In genomic region chr6:85206939-85207285, GRCm38 (mm10) we compare ENCODE assay signal across 19 mouse cellular contexts. TPM values are rescaled to one million over a fixed set of nuclear protein-coding genes. Genes with fewer than 3 reads are reported as not detected.
A peak's percentile ranks its signal among the peaks of the same experiment; 100 is the strongest.
DNase-seq lines count a peak whose midpoint lies in the region; ATAC-seq and TF ChIP-seq lines count a peak whose summit lies in the region.
"Had no signal": no experiment of that assay in that cellular context is flagged by ENCODE, and none has a peak within 500 bp of the region (broad histone marks: within the 10 kb centered on the region; RNA-seq: fewer than 3 reads in every experiment).

No protein-coding gene starts in this region.

- 36% methylated on average over 15 of the region's 15 CpGs for WGBS in kidney, embryonic 15.5 days
- WGBS in kidney, adult 2 months, result 50% methylated on average over 15 of the region's 15 CpGs
- WGBS in forebrain, embryonic 16.5 days, result 37% methylated on average over 15 of the region's 15 CpGs
- 30% methylated on average over 15 of the region's 15 CpGs for WGBS in limb, embryonic 12.5 days
- 47% methylated on average over 15 of the region's 15 CpGs for WGBS in heart, embryonic 11.5 days (ENCODE audit: insufficient replicate concordance)

- DNase-seq in kidney, adult 2 months, result no peak
- peak; percentile 73 for DNase-seq in brain, adult 2 months (ENCODE audit: low read depth, low spot score)
- DNase-seq in yolk sac, embryonic 10.5 days (ENCODE audit: low spot score), result no peak
- no peak for DNase-seq in gastrocnemius, postnatal 4 days (ENCODE audit: low spot score in 2 of 2)
- DNase-seq: adrenal gland, postnatal 10 days; B cell, adult 2 months; cerebellum, adult 2 months; gastrocnemius, postnatal 25 days; heart, postnatal 14 days; midbrain, embryonic 14.5 days; thymus, postnatal 36 days had no signal

- H3K4me2 ChIP-seq in kidney, embryonic 15.5 days, result no peak overlapping the region
- H3K4me2 ChIP-seq in forebrain, embryonic 16.5 days (ENCODE audit: low read length), result no peak overlapping the region
- H3K4me2 ChIP-seq in limb, embryonic 12.5 days, result no peak overlapping the region; the same call in 1 of the 2 replicates
- H3K4me2 ChIP-seq in heart, embryonic 11.5 days, result no peak overlapping the region

- H3K4me3 ChIP-seq in kidney, embryonic 15.5 days (replicated peaks), result no peak overlapping the region
- no peak overlapping the region for H3K4me3 ChIP-seq in kidney, adult 2 months (ENCODE audit: insufficient read depth, low read depth, low read length)
- no peak overlapping the region for H3K4me3 ChIP-seq in forebrain, embryonic 16.5 days (replicated peaks; ENCODE audit: low read length)
- no peak overlapping the region for H3K4me3 ChIP-seq in limb, embryonic 12.5 days (replicated peaks)
- H3K4me3 ChIP-seq in heart, embryonic 11.5 days (ENCODE audit: low read depth, low read length), result no peak overlapping the region

- H3K4me1 ChIP-seq in kidney, embryonic 15.5 days, result peaks cover 21% of the 10 kb centered on the region
- peaks cover 25% of the 10 kb centered on the region for H3K4me1 ChIP-seq in kidney, adult 2 months (ENCODE audit: control insufficient read depth, insufficient read depth, low read length)
- H3K4me1 ChIP-seq in forebrain, embryonic 16.5 days (replicated peaks; ENCODE audit: control insufficient read depth, insufficient read depth, low read length), result peaks cover 26% of the 10 kb centered on the region
- peaks cover 13% of the 10 kb centered on the region for H3K4me1 ChIP-seq in limb, embryonic 12.5 days (replicated peaks)
- H3K4me1 ChIP-seq in heart, embryonic 11.5 days (ENCODE audit: control insufficient read depth, insufficient read depth, low read length), result peaks cover 5% of the 10 kb centered on the region; the same call in 1 of the 2 replicates

- ATAC-seq in kidney, embryonic 15.5 days (replicated peaks; ENCODE audit: low FRiP score), result peak; percentile 52; the same call in 1 of the 2 replicates
- peak; percentile 86 for ATAC-seq in forebrain, embryonic 16.5 days
- ATAC-seq in limb, embryonic 12.5 days (ENCODE audit: insufficient number of reproducible peaks, insufficient read depth, low FRiP score, low TSS enrichment, low read depth), result peak; percentile 66; the same call in 1 of the 2 replicates
- no peak for ATAC-seq in heart, embryonic 11.5 days (replicated peaks; ENCODE audit: insufficient number of reproducible peaks, low FRiP score, low TSS enrichment)

- H3K9ac ChIP-seq in kidney, embryonic 15.5 days, result no peak overlapping the region
- H3K9ac ChIP-seq in forebrain, embryonic 16.5 days (replicated peaks; ENCODE audit: low read depth, low read length), result peak overlapping the region; percentile 5; the same call in 1 of the 2 replicates
- H3K9ac ChIP-seq in limb, embryonic 12.5 days (replicated peaks), result peak overlapping the region; percentile 31; the same call in 1 of the 2 replicates
- no peak overlapping the region for H3K9ac ChIP-seq in heart, embryonic 11.5 days (ENCODE audit: low read depth, low read length)
- H3K9ac ChIP-seq: liver, embryonic 14.5 days had no signal

- H3K27ac ChIP-seq in kidney, embryonic 15.5 days, result no peak overlapping the region
- H3K27ac ChIP-seq in kidney, adult 2 months (ENCODE audit: insufficient read depth, low read depth, low read length), result no peak overlapping the region
- H3K27ac ChIP-seq in forebrain, embryonic 16.5 days (ENCODE audit: low read length), result peak overlapping the region; percentile 93
- H3K27ac ChIP-seq in limb, embryonic 12.5 days, result no peak overlapping the region
- H3K27ac ChIP-seq in heart, embryonic 11.5 days (ENCODE audit: low read depth, low read length), result no peak overlapping the region
- H3K27ac ChIP-seq: kidney, postnatal 0 days; liver, embryonic 14.5 days had no signal

- H3K36me3 ChIP-seq in kidney, embryonic 15.5 days, result no peaks in the 10 kb centered on the region
- no peaks in the 10 kb centered on the region for H3K36me3 ChIP-seq in kidney, adult 2 months (ENCODE audit: control insufficient read depth, insufficient read depth, low read length)
- H3K36me3 ChIP-seq in forebrain, embryonic 16.5 days (ENCODE audit: control insufficient read depth, insufficient read depth), result 0 out of 2 replicates have a peak, but pooled peaks cover 6% of the 10 kb centered on the region
- H3K36me3 ChIP-seq in limb, embryonic 12.5 days, result no peaks in the 10 kb centered on the region
- no peaks in the 10 kb centered on the region for H3K36me3 ChIP-seq in heart, embryonic 11.5 days (ENCODE audit: control insufficient read depth, insufficient read depth, low read length)

- no peaks in the 10 kb centered on the region for H3K9me3 ChIP-seq in kidney, embryonic 15.5 days (replicated peaks)
- H3K9me3 ChIP-seq in forebrain, embryonic 16.5 days (ENCODE audit: control insufficient read depth, low read length), result no peaks in the 10 kb centered on the region
- H3K9me3 ChIP-seq in limb, embryonic 12.5 days, result no peaks in the 10 kb centered on the region
- no peaks in the 10 kb centered on the region for H3K9me3 ChIP-seq in heart, embryonic 11.5 days (replicated peaks; ENCODE audit: control insufficient read depth, low read length)

- no peak for TF ChIP-seq CTCF in kidney, adult 2 months (conservative IDR thresholded peaks at IDR 0.05; ENCODE audit: insufficient read depth, insufficient read length, low read depth, low read length)

- peaks cover 39% of the 10 kb centered on the region for H3K27me3 ChIP-seq in kidney, embryonic 15.5 days
- H3K27me3 ChIP-seq in kidney, adult 2 months (replicated peaks; ENCODE audit: control insufficient read depth, insufficient read depth, low read length), result no peaks in the 10 kb centered on the region
- no peaks in the 10 kb centered on the region for H3K27me3 ChIP-seq in forebrain, embryonic 16.5 days (replicated peaks; ENCODE audit: control insufficient read depth, insufficient read depth, low read length)
- H3K27me3 ChIP-seq in limb, embryonic 12.5 days, result peaks cover 69% of the 10 kb centered on the region
- H3K27me3 ChIP-seq in heart, embryonic 11.5 days (ENCODE audit: control insufficient read depth, insufficient read depth, low read length), result peaks cover 42% of the 10 kb centered on the region

- no peak for TF ChIP-seq POLR2A in kidney, adult 2 months (IDR thresholded peaks at IDR 0.05; ENCODE audit: low read depth, low read length)

RNA-seq across cellular contexts. Expression of gene Emx1, which starts 19.7 kb away (rescaled TPM):
- polyA plus RNA-seq in kidney, embryonic 15.5 days (2015; fragmentation: Nextera tagmentation; extraction: Ambion mirVana), result 12.1 and 12.9 TPM in 2 replicates
- polyA plus RNA-seq in kidney, adult 2 months (2012; rRNA removed), result 62.8 and 79.7 TPM in 2 replicates
- polyA plus RNA-seq in forebrain, embryonic 16.5 days (2015; fragmentation: Nextera tagmentation; extraction: Ambion mirVana), result 57.5 and 59.7 TPM in 2 replicates
- polyA plus RNA-seq in limb, embryonic 12.5 days (2016; fragmentation: Nextera tagmentation; extraction: Ambion mirVana), result 1.5 TPM in 2 replicates
- not detected in 2 replicates for polyA plus RNA-seq in heart, embryonic 11.5 days (2014; fragmentation: Nextera tagmentation; extraction: Ambion mirVana)
- not detected for total RNA-seq in gastrocnemius, postnatal 4 days (2021)
- total RNA-seq: adrenal gland, postnatal 10 days; gastrocnemius, postnatal 25 days; heart, postnatal 14 days; neutrophil, adult 5-6 weeks had no signal
- polyA plus RNA-seq: spleen, adult 2 months had no signal

Comparison
In these comparisons a context has a peak if more than half of its experiments do, and no peak if none do; other contexts are left out.
1. H3K9ac ChIP-seq: peak in forebrain, embryonic 16.5 days (single experiment) and limb, embryonic 12.5 days (single experiment); none in kidney, embryonic 15.5 days (single experiment) and heart, embryonic 11.5 days (single experiment).